Mouse (Mus musculus): ENCODE results near the gene 1700066M21Rik.

Gene 1700066M21Rik

DNA sequence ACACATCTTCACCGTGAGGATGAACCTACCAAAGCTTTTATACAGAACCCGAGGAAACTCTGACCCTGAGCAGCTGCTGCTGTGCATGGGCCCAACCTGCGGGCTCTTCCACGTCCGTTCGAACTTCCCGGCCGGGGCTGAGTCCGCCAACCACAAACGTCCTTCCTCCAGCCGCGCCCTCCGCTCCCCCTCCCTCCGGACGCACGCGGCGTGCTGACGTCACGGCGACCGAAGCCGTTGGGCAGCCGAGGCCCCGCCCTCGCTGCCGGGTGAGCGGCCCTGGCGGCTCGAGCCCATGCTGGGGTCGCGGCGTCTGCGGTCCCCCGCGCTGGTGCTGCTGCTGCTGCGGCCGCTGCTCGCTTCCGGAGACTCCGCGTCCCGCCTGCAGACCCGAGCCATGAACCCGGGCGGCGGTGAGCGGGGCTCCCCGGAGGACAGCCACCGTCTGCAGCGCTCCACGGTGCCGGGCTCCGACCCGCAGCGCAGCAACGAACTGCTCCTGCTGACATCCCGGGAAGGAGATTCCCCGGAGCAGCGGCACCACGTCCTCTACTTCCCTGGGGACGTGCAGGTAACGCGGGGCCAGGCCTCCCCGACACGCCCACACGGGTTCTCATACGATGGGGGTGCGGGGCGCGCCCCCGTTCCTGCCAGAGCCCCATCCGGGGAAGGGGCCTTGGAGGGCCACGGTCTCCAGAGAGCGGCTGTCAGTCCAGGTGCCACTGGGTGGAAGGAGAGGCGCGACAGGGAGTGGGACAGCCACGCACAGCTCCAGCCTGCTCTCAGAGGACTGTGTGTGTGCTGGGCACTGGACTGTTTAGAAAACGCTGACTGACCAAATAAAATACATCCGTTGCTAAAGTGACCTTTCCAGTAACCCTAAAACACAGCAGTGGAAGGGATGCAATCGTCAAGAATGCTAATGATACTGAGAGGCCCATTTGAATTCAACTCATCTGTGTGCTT, at the start of gene 1700066M21Rik:
Gene 1700066M21Rik, plus strand, starts transcription at position 245 of the 966 bp plus-strand sequence.
- DNase-seq = peak; percentile 91

GRCm38 (mm10) chr1:57329285-57330093, 47.9 kb upstream of the 1700066M21Rik start:
- DNase-seq = no peak

GRCm38 (mm10) chr1:57330228-57330627, 47.2 kb upstream of the 1700066M21Rik start:
- DNase-seq = no peak

DNA sequence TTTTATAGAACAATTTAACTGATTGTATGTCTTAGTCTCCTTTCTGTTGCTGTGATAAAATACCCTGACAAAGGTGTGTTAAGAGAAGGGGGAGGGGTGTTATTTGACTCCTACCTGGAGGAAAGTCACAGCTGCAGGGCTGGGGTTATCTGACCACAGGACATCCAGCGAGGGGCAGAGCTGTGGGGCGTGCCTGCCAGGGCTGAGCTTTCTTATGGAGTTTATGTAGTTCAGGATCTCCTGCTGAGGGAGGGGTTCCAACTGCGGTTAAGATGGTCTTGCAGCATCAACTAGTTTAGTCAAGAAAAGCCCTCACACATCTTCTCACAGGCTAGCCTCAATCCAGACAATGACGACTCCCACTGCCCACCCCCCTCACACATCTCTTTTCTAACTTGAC, 45.4 kb upstream of the 1700066M21Rik start:
- no peak for DNase-seq

GRCm38 (mm10) chr1:57333550-57334213, 43.7 kb upstream of the 1700066M21Rik start:
- no peak for DNase-seq

DNA sequence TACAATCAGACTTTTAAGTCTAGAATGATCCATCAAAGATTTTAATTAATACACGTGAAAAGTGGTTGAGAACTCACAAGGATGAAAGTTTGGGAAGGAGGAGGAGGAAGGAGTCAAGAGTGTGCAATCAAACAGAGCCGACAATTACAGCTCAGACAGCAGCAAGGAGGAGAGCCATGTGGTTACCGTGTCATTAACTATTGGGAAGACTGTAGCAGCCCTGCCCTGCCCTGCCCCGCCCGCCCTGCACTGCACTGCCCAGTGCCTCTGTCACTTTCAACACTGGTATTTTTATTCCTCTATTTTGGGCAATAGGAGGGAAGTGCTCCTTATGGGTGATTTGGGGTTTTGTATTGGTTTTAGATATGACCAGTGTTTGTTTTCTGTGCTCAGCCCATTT, 42.2 kb upstream of the 1700066M21Rik start:
- DNase-seq = no peak

DNA sequence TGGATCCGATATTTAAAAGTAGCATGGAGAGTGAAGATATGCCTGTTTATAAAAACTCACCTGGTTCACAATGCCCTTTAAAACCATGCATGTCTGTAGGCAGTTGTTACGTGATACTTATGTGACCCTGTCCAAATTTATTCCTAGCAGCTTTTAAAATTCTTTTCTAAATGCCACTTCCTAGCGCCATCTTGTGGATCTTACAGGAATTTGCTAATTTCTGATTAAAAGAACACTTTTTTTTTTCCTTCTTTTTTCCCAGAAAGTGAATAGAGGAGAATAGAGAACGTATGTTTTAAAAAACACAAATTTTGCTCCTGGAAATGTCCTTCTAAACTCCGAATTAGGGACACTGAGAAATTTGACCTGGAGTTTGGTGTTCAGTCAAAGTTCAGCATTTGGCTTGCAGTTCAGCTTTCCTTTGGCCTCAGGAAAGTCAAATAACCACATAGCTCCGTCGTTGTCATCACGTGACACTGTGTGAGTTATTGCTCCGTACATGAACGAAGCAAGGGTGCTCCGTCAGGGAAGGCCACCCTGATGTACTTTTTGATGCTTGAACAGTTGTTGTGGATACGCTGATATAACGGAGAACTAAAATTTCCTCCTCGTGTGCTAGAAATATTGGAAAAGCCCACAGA, 38.1 kb upstream of the 1700066M21Rik start:
- no peak for DNase-seq

DNA sequence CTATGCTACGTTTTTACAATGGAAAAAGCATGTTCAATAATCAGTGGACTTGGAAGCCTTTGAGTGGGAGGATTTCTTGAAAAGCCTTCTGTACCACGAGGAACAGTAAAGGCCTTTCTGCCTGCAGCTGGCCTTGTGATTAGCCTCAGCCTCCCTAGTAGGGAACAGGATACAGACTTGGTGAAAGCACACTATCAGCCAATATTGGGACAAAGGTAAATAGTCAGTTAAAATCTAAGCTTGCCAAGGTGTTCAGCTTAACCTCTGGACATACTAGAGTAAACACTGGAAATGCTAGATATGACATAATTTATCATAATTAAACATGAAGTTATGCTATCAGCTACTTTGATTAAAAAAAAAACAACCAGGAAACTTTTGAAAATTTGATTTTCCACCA, 36.2 kb upstream of the 1700066M21Rik start:
- no peak for DNase-seq

GRCm38 (mm10) chr1:57347487-57347886, 29.9 kb upstream of the 1700066M21Rik start:
- DNase-seq = no peak

DNA sequence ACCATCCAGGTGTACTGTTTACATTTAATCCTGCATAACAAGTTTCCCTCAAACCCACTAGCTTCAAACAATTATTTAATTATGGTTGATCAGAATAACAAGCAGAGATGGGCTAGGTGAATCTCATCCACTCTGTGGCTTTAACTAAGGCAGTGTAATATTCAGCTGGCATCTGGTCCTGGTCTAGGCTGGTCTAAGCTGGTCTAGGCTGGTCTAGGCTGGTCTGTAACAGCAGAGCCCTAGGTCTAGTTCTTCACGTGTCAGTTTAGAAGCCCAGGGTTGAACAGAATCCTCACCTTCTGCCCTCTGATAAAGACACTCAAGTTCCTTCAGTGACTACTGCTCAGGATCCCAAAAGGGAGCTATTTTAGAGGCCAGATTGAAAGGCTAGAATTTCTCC, 25.5 kb upstream of the 1700066M21Rik start:
- DNase-seq = no peak

DNA sequence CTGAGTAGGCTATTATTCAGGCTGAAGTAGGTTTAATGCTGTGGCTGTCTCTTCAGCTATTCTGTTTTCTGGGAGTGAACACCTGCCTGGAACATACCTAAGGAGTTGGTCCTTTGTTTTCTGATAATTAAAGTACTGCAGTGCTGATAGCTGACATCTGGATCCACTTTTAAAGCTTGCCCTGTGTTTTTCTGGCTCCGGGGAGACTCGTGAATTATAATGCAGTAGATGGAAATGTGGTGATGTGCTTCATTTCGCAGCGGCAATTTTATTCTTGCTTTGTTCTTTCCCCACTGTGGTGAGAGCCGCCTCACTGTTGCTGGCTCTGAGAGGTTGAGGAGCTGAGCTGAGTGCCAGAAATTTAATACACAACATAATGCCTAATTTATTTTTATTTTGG, 18.9 kb upstream of the 1700066M21Rik start:
- no peak for DNase-seq

- no peak for DNase-seq
Observed at GRCm38 (mm10) chr1:57367446-57367845, 10.0 kb upstream of the 1700066M21Rik start.

- DNase-seq = no peak
Observed at GRCm38 (mm10) chr1:57369111-57369510, 8.3 kb upstream of the 1700066M21Rik start.

DNA sequence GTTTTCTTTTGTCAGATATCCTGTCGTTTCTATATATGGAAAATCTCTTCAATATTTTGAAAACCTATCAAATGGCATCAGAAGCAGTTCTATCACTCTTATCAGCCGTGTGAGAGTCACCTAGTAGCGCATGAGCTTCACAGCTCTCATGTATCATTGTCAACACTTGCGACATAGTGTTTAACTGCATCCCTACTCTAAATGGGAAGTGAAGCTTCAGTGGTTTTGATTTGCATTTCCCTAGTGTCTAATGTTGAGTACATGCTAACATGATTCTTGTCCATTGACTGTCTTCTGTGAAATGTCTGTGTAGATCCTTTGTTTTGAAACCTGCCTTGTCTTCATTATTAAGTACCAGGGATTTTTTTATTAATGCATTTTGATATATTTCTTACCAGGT, 7.0 kb upstream of the 1700066M21Rik start:
- no peak for DNase-seq

DNA sequence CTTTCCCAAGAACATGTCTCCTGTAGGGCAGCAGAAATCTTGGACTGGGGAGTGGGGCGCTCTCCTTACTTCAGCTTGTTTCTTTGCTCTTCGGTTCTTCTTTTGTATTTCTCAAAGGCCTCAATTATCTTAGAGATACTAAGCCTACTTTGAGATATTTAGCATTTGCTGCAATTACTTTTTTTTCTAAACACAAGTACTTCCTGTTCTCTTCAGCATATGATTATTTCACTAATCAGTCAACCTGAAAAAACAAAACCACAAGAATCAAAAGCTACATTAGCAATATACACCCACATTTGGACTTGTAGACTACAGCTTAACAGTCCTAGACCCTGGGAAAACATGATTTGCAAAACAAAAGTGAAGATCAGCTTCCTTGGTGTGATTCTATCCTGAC, 2.1 kb upstream of the 1700066M21Rik start:
- DNase-seq = no peak

DNA sequence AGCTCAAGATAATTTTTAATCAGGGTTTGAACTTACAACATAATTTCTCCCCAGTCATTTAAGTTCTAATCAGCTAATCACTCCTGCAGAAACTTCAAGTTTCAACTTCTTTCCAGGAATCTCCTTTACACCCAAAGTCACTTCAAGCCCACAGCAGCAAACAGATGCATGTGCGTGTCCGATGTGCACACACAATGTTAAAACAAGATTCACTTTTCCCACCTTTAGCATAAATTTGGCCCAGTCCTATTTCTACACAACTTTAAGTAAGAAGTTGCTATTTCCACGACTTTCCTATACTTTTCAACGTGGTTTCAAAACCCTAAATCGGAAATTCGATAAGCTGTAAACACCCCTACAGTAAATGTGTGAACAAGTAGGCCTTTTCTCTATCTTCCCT, 614 bp upstream of the 1700066M21Rik start:
- DNase-seq = no peak

DNA sequence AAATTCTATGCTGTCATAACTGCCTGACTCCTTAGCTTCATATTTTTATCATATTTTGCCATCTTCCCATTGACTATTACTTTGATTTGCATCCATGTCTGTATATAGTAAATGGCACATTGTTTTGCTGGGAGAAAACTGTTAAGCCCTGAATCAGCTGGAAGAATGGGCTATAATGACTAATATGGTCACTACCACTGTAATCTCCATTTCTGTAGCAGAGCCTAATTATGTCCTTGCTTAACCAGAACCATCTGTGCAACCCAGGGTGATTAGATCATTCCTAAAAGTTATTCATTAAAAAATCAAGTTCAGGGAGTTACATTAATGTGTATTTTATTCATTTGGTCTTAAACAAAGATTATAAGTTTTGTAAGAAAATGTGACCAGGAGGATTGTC, 9.1 kb downstream of the 1700066M21Rik start:
- no peak for DNase-seq

GRCm38 (mm10) chr1:57387876-57388275, 10.5 kb downstream of the 1700066M21Rik start:
- no peak for DNase-seq

GRCm38 (mm10) chr1:57388402-57389155, 11.2 kb downstream of the 1700066M21Rik start:
- no peak for DNase-seq

GRCm38 (mm10) chr1:57390993-57391790, 13.8 kb downstream of the 1700066M21Rik start:
- no peak for DNase-seq

DNA sequence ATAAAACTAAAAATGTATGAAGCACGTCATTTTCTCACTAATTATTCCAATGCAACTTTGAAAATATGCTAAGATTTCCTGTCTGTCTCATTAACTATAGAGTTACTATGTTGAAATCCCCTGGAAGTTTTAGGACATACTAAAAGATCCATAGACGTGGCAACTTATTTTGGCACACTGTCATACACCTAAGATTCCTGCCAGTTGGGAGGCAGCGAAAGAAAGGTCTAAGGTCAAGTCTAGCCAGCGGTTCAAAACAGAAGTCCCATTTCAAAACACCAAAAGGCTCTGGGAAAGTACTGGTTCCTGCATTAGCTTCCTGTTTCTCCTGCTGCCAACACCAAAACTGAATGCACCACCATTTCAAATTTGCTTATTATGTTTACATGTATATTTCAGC, 15.0 kb downstream of the 1700066M21Rik start:
- no peak for DNase-seq
